Mouse (Mus musculus) granulocyte monocyte progenitor cell, adult 5-6 weeks (primary cell): ENCODE results near the gene Rpl3l. TPM values are rescaled to one million over a fixed set of nuclear protein-coding genes. Genes with fewer than 3 reads are reported as not detected.

Experiments
- total RNA-seq, 2 experiments: library from RNA; stranded (forward) in 1 of 2; stranded (reverse) in 1 of 2; fragments of 200-712, 200-1000 nt in 1 of 2; fragments of >200 nt in 1 of 2; fragmentation: Nextera tagmentation in 1 of 2; gene quantifications; 2 replicates each; pipeline ENCODE4 v1.2.3; 2014 to 2017

Rpl3l gene
- total RNA-seq, 2 experiments from 2014 or later = 0.52 TPM; not detected in 1

Other genes starting within 250 kb of the Rpl3l start
- 21.2 and 21.6 TPM in 2 replicates for gene Mlst8, start 248.7 kb upstream of the Rpl3l start, total RNA-seq (2014; fragmentation: Nextera tagmentation)
- 21.8 and 27.8 TPM in 2 replicates for gene Mlst8, start 248.7 kb upstream of the Rpl3l start, total RNA-seq (2017)
- not detected in 2 replicates for gene Caskin1, start 239.2 kb upstream of the Rpl3l start, total RNA-seq (2014; fragmentation: Nextera tagmentation)
- not detected in 2 replicates for gene Caskin1, start 239.2 kb upstream of the Rpl3l start, total RNA-seq (2017)
- gene Traf7, start 199.9 kb upstream of the Rpl3l start, total RNA-seq (2014; fragmentation: Nextera tagmentation) = 83.9 and 102 TPM in 2 replicates
- 61.5 and 104 TPM in 2 replicates for gene Traf7, start 199.9 kb upstream of the Rpl3l start, total RNA-seq (2017)
- gene Rab26, start 193.6 kb upstream of the Rpl3l start, total RNA-seq (2014; fragmentation: Nextera tagmentation) = 0.77 TPM in 1 of 2 replicates, not detected in the other
- gene Rab26, start 193.6 kb upstream of the Rpl3l start, total RNA-seq (2017) = 1.1 TPM in 1 of 2 replicates, not detected in the other
- 18.9 and 19.0 TPM in 2 replicates for gene Pkd1, start 178.0 kb upstream of the Rpl3l start, total RNA-seq (2014; fragmentation: Nextera tagmentation)
- gene Pkd1, start 178.0 kb upstream of the Rpl3l start, total RNA-seq (2017) = 5.9 and 9.1 TPM in 2 replicates
- gene Tsc2, start 95.2 kb upstream of the Rpl3l start, total RNA-seq (2014; fragmentation: Nextera tagmentation) = 61.9 and 83.7 TPM in 2 replicates
- gene Tsc2, start 95.2 kb upstream of the Rpl3l start, total RNA-seq (2017) = 25.1 and 41.3 TPM in 2 replicates
- 7.1 and 15.7 TPM in 2 replicates for gene Nthl1, start 95.1 kb upstream of the Rpl3l start, total RNA-seq (2014; fragmentation: Nextera tagmentation)
- 11.8 and 13.7 TPM in 2 replicates for gene Nthl1, start 95.1 kb upstream of the Rpl3l start, total RNA-seq (2017)
- gene Slc9a3r2, start 77.5 kb upstream of the Rpl3l start, total RNA-seq (2014; fragmentation: Nextera tagmentation) = 0.45 and 1.0 TPM in 2 replicates
- 1.8 and 3.0 TPM in 2 replicates for gene Slc9a3r2, start 77.5 kb upstream of the Rpl3l start, total RNA-seq (2017)
- gene Npw, start 69.4 kb upstream of the Rpl3l start, total RNA-seq (2014; fragmentation: Nextera tagmentation) = not detected in 2 replicates
- gene Npw, start 69.4 kb upstream of the Rpl3l start, total RNA-seq (2017) = 0.82 TPM in 1 of 2 replicates, not detected in the other
- 18.2 and 40.4 TPM in 2 replicates for gene Zfp598, start 58.1 kb upstream of the Rpl3l start, total RNA-seq (2014; fragmentation: Nextera tagmentation)
- gene Zfp598, start 58.1 kb upstream of the Rpl3l start, total RNA-seq (2017) = 16.1 and 17.8 TPM in 2 replicates
- gene Syngr3, start 37.9 kb upstream of the Rpl3l start, total RNA-seq (2014; fragmentation: Nextera tagmentation) = not detected in 2 replicates
- gene Syngr3, start 37.9 kb upstream of the Rpl3l start, total RNA-seq (2017) = not detected in 2 replicates
- 28.9 and 33.2 TPM in 2 replicates for gene Gfer, start 31.7 kb upstream of the Rpl3l start, total RNA-seq (2014; fragmentation: Nextera tagmentation)
- 45.1 and 64.0 TPM in 2 replicates for gene Gfer, start 31.7 kb upstream of the Rpl3l start, total RNA-seq (2017)
- gene Noxo1, start 31.6 kb upstream of the Rpl3l start, total RNA-seq (2014; fragmentation: Nextera tagmentation) = 1.4 TPM in 1 of 2 replicates, not detected in the other
- gene Noxo1, start 31.6 kb upstream of the Rpl3l start, total RNA-seq (2017) = 0.60 and 2.1 TPM in 2 replicates
- gene Tbl3, start 20.2 kb upstream of the Rpl3l start, total RNA-seq (2014; fragmentation: Nextera tagmentation) = 39.5 and 44.5 TPM in 2 replicates
- gene Tbl3, start 20.2 kb upstream of the Rpl3l start, total RNA-seq (2017) = 44.1 and 54.9 TPM in 2 replicates
- 1.2 TPM in 1 of 2 replicates, not detected in the other for gene Rnf151, start 9.8 kb upstream of the Rpl3l start, total RNA-seq (2014; fragmentation: Nextera tagmentation)
- not detected in 2 replicates for gene Rnf151, start 9.8 kb upstream of the Rpl3l start, total RNA-seq (2017)
- gene Rps2, start 9.7 kb upstream of the Rpl3l start, total RNA-seq (2014; fragmentation: Nextera tagmentation) = 4,639 and 4,919 TPM in 2 replicates
- gene Rps2, start 9.7 kb upstream of the Rpl3l start, total RNA-seq (2017) = 1,990 and 2,495 TPM in 2 replicates
- gene Ndufb10, start 3.3 kb upstream of the Rpl3l start, total RNA-seq (2014; fragmentation: Nextera tagmentation) = 247 and 248 TPM in 2 replicates
- gene Ndufb10, start 3.3 kb upstream of the Rpl3l start, total RNA-seq (2017) = 237 and 286 TPM in 2 replicates
- gene Msrb1, start 8.8 kb downstream of the Rpl3l start, total RNA-seq (2014; fragmentation: Nextera tagmentation) = 255 and 331 TPM in 2 replicates
- gene Msrb1, start 8.8 kb downstream of the Rpl3l start, total RNA-seq (2017) = 160 and 195 TPM in 2 replicates
- not detected in 2 replicates for gene Hs3st6, start 25.2 kb downstream of the Rpl3l start, total RNA-seq (2014; fragmentation: Nextera tagmentation)
- not detected in 2 replicates for gene Hs3st6, start 25.2 kb downstream of the Rpl3l start, total RNA-seq (2017)
- gene Meiob, start 76.5 kb downstream of the Rpl3l start, total RNA-seq (2014; fragmentation: Nextera tagmentation) = not detected in 2 replicates
- gene Meiob, start 76.5 kb downstream of the Rpl3l start, total RNA-seq (2017) = not detected in 2 replicates
- 35.3 and 46.1 TPM in 2 replicates for gene Hagh, start 112.3 kb downstream of the Rpl3l start, total RNA-seq (2014; fragmentation: Nextera tagmentation)
- 18.2 and 45.8 TPM in 2 replicates for gene Hagh, start 112.3 kb downstream of the Rpl3l start, total RNA-seq (2017)
- 13.7 and 15.1 TPM in 2 replicates for gene Fahd1, start 122.5 kb downstream of the Rpl3l start, total RNA-seq (2014; fragmentation: Nextera tagmentation)
- gene Fahd1, start 122.5 kb downstream of the Rpl3l start, total RNA-seq (2017) = 11.4 and 14.3 TPM in 2 replicates
- gene Igfals, start 138.2 kb downstream of the Rpl3l start, total RNA-seq (2014; fragmentation: Nextera tagmentation) = not detected in 2 replicates
- not detected in 2 replicates for gene Igfals, start 138.2 kb downstream of the Rpl3l start, total RNA-seq (2017)
- 103 and 108 TPM in 2 replicates for gene Nubp2, start 158.5 kb downstream of the Rpl3l start, total RNA-seq (2014; fragmentation: Nextera tagmentation)
- 42.8 and 48.2 TPM in 2 replicates for gene Nubp2, start 158.5 kb downstream of the Rpl3l start, total RNA-seq (2017)
- gene Spsb3, start 158.8 kb downstream of the Rpl3l start, total RNA-seq (2014; fragmentation: Nextera tagmentation) = 15.7 and 29.3 TPM in 2 replicates
- gene Spsb3, start 158.8 kb downstream of the Rpl3l start, total RNA-seq (2017) = 10.4 and 15.8 TPM in 2 replicates
- 8.9 and 15.1 TPM in 2 replicates for gene Eme2, start 167.3 kb downstream of the Rpl3l start, total RNA-seq (2014; fragmentation: Nextera tagmentation)
- gene Eme2, start 167.3 kb downstream of the Rpl3l start, total RNA-seq (2017) = 12.5 and 14.9 TPM in 2 replicates
- gene Mrps34, start 167.3 kb downstream of the Rpl3l start, total RNA-seq (2014; fragmentation: Nextera tagmentation) = 62.0 and 75.0 TPM in 2 replicates
- gene Mrps34, start 167.3 kb downstream of the Rpl3l start, total RNA-seq (2017) = 36.7 and 41.9 TPM in 2 replicates
- gene Nme3, start 168.7 kb downstream of the Rpl3l start, total RNA-seq (2014; fragmentation: Nextera tagmentation) = 18.8 and 22.9 TPM in 2 replicates
- 21.2 and 27.1 TPM in 2 replicates for gene Nme3, start 168.7 kb downstream of the Rpl3l start, total RNA-seq (2017)
- gene Mapk8ip3, start 209.2 kb downstream of the Rpl3l start, total RNA-seq (2014; fragmentation: Nextera tagmentation) = 49.0 and 84.5 TPM in 2 replicates
- 18.2 and 21.0 TPM in 2 replicates for gene Mapk8ip3, start 209.2 kb downstream of the Rpl3l start, total RNA-seq (2017)
- gene Jpt2, start 232.9 kb downstream of the Rpl3l start, total RNA-seq (2014; fragmentation: Nextera tagmentation) = 109 and 130 TPM in 2 replicates
- 104 and 114 TPM in 2 replicates for gene Jpt2, start 232.9 kb downstream of the Rpl3l start, total RNA-seq (2017)